Mouse (Mus musculus): ENCODE data around the gene Zfp967. TPM values are rescaled to one million over a fixed set of nuclear protein-coding genes. Genes with fewer than 3 reads are reported as not detected.

The Zfp967 gene
- not detected in 2 replicates for polyA plus RNA-seq (2012; rRNA removed)

DNA sequence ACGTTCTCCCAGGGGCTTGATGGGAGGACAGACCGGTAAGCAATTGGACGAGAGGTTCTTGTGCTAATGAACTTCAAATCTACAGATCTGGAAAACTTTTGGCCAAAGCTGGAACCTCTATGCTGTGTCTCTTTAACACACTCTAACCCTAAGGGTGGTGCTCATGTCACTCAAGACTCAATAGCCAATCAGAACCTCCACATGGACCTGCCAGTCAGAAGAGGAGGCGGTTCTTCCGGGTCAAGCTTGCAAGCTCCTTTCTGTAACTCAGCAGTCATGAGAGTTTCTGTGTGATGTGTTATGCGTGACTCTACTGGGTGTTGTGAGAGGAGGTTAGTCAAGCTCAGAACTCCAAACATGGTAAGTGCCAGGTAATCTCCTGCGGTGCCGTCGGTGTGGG, at the start of gene Zfp967:
Gene Zfp967, plus strand, starts transcription at position 301 of the 400 bp plus-strand sequence.

DNA sequence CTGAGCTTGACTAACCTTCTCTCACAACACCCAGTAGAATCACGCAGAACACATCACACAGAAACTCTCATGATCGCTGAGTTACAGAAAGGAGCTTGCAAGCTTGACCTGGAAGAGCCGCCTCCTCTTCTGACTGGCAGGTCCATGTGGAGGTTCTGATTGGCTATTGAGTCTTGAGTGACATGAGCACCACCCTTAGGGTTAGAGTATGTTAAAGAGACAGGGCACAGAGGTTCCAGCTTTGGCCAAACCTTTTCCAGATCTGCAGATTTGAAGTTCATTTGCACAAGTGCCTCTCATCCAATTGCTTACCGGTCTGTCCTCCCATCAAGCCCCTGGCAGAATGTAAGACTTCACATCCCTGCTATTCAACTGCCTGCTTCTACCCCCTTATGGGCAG, 34.2 kb upstream of the Zfp967 start, which contains the start of gene Gm14434:
Gene Gm14434, minus strand, starts transcription at position 101 of the 400 bp plus-strand sequence.

Other genes starting within 250 kb of the Zfp967 start
- gene Gm11009, start 201.6 kb upstream of the Zfp967 start, polyA plus RNA-seq (2012; rRNA removed) = not detected in 2 replicates
- gene Gm14435, start 97.5 kb upstream of the Zfp967 start, polyA plus RNA-seq (2012; rRNA removed) = 0.36 and 0.51 TPM in 2 replicates
- gene Gm14434, start 34.3 kb upstream of the Zfp967 start, polyA plus RNA-seq (2012; rRNA removed) = 1.4 and 1.5 TPM in 2 replicates
- 2.6 and 3.6 TPM in 2 replicates for gene Gm14308, start 115.3 kb downstream of the Zfp967 start, polyA plus RNA-seq (2012; rRNA removed)
- 2.4 and 2.7 TPM in 2 replicates for gene Zfp973, start 149.5 kb downstream of the Zfp967 start, polyA plus RNA-seq (2012; rRNA removed)
- 3.4 TPM in 2 replicates for gene Gm14305, start 187.3 kb downstream of the Zfp967 start, polyA plus RNA-seq (2012; rRNA removed)

All from liver, embryonic 18 days (tissue).